Mouse (Mus musculus) myocyte (in vitro differentiated cells): ENCODE results near the gene Zwilch.

ENCODE experiments used
- CEBPB ChIP-seq: IDR thresholded peaks from 2 replicates; pipeline ENCODE4 v1.6.1; 2011; ENCODE audit warnings: mild to moderate bottlenecking, moderate library complexity; ENCODE audit not compliant: poor library complexity, insufficient read depth, severe bottlenecking
- MAX ChIP-seq: IDR thresholded peaks from one replicate; pipeline ENCODE4 v1.6.1; 2011; ENCODE audit warnings: low read depth, mild to moderate bottlenecking, control low read depth
- MYOD1 ChIP-seq, 3 experiments: IDR thresholded peaks; one replicate each; pipeline ENCODE4 v1.6.1; 2011; ENCODE audit warnings: control low read depth in 2 of 3, low read depth in 2 of 3, mild to moderate bottlenecking in 2 of 3, moderate library complexity in 1 of 3; ENCODE audit not compliant: insufficient read length in 2 of 3, control insufficient read depth in 1 of 3
- MYOG ChIP-seq, 3 experiments: IDR thresholded peaks; one replicate each; pipeline ENCODE4 v1.6.1; 2011; ENCODE audit warnings: control low read depth in 2 of 3, low read depth in 2 of 3, mild to moderate bottlenecking in 2 of 3; ENCODE audit not compliant: insufficient read length in 2 of 3, control insufficient read depth in 1 of 3, insufficient read depth in 1 of 3
- POLR2A ChIP-seq: IDR thresholded peaks from one replicate; pipeline ENCODE4 v1.6.1; 2011; ENCODE audit warnings: low read depth, mild to moderate bottlenecking, control low read depth, moderate library complexity; ENCODE audit not compliant: insufficient read length
- SRF ChIP-seq: IDR thresholded peaks from one replicate; pipeline ENCODE4 v1.6.1; 2011; ENCODE audit warnings: low read depth; ENCODE audit not compliant: control insufficient read depth, insufficient read length
- TCF12 ChIP-seq: IDR thresholded peaks from one replicate; pipeline ENCODE4 v1.6.1; 2011; ENCODE audit warnings: mild to moderate bottlenecking, control low read depth; ENCODE audit not compliant: poor library complexity, insufficient read depth, severe bottlenecking

DNA sequence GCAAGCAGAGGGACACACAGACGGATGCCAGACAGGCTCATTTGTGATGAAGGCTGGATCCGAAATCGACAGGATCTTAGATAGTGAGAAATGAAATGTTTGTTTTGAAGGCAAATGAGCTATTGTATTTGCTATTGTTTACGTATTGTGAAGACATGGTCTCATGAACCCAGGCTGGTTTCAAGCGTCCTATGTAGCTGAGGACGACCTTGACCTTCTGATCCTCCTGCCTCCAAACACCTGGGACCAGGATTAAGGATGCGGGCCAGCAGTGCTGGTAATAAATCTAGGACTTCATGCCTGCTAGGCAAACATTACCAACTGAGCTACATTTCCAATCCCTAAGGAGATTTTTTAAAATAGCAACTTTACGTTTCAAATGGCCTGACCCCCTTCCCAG is 24.6 kb upstream of the Zwilch start:
- TF ChIP-seq SRF = no peak
- TF ChIP-seq POLR2A = no peak
- no peak for TF ChIP-seq TCF12
- TF ChIP-seq MYOG (IDR thresholded peaks at IDR 0.05; ENCODE audit: control insufficient read depth in 1 of 3, insufficient read depth in 1 of 3, insufficient read length in 2 of 3, low read depth in 2 of 3) = no peak
- no peak for TF ChIP-seq MAX
- no peak for TF ChIP-seq MYOD1 (IDR thresholded peaks at IDR 0.05; ENCODE audit: control insufficient read depth in 1 of 3, insufficient read length in 2 of 3, low read depth in 2 of 3)
- no peak for TF ChIP-seq CEBPB
